Comparison of ENCODE assay signal across 30 mouse cellular contexts in the genomic region with DNA sequence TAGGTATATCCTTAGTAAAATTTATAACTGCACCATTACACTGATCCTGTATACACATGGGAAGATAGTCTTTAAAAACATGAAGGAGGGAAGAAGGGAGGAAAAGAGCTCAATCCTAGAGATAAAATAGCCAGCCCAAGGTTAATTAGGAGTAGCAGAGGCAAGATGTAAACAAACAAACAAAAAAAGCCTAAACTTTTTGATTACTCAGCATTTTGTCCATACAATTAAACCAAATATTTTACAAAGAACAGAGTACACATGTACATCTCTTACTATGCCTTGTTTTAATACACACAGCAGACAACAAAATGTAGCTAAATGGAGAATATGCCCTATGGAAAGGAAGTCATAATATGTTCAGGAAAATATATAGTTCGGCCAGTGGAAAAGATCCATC.
"Had no signal": no experiment of that assay in that cellular context is flagged by ENCODE, and none has a peak within 500 bp of the region (broad histone marks: within the 10 kb centered on the region; RNA-seq: fewer than 3 reads in every experiment).

No protein-coding gene starts in this region.

- H3K9me3 ChIP-seq: limb, embryonic 10.5 days; limb, embryonic 12.5 days; limb, embryonic 13.5 days; limb, embryonic 15.5 days; liver, embryonic 12.5 days; liver, embryonic 13.5 days; liver, embryonic 15.5 days; lung, embryonic 15.5 days; megakaryocyte, embryonic 14.5 days; midbrain, embryonic 10.5 days; midbrain, embryonic 12.5 days; midbrain, embryonic 13.5 days; midbrain, embryonic 15.5 days; neural tube, embryonic 12.5 days had no signal

- H3K27me3 ChIP-seq: limb, embryonic 12.5 days; limb, embryonic 13.5 days; limb, embryonic 15.5 days; liver, embryonic 12.5 days; liver, embryonic 13.5 days; liver, embryonic 15.5 days; lung, embryonic 15.5 days; megakaryocyte, embryonic 14.5 days; midbrain, embryonic 12.5 days; midbrain, embryonic 13.5 days; midbrain, embryonic 15.5 days; neural tube, embryonic 12.5 days had no signal

- H3K4me1 ChIP-seq: limb, embryonic 10.5 days; limb, embryonic 12.5 days; limb, embryonic 13.5 days; limb, embryonic 15.5 days; liver, embryonic 12.5 days; liver, embryonic 13.5 days; liver, embryonic 15.5 days; lung, embryonic 15.5 days; midbrain, embryonic 10.5 days; midbrain, embryonic 12.5 days; midbrain, embryonic 13.5 days; midbrain, embryonic 15.5 days; neural tube, embryonic 12.5 days had no signal

- H3K9ac ChIP-seq: limb, embryonic 12.5 days; limb, embryonic 13.5 days; limb, embryonic 15.5 days; liver, embryonic 12.5 days; liver, embryonic 13.5 days; liver, embryonic 14.5 days; liver, embryonic 15.5 days; liver, postnatal 0 days; lung, embryonic 14.5 days; lung, embryonic 15.5 days; midbrain, embryonic 12.5 days; midbrain, embryonic 13.5 days; midbrain, embryonic 15.5 days; neural tube, embryonic 12.5 days had no signal

- H3K4me2 ChIP-seq: limb, embryonic 12.5 days; limb, embryonic 13.5 days; limb, embryonic 15.5 days; liver, embryonic 11.5 days; liver, embryonic 12.5 days; liver, embryonic 13.5 days; liver, embryonic 15.5 days; lung, embryonic 14.5 days; lung, embryonic 15.5 days; midbrain, embryonic 11.5 days; midbrain, embryonic 12.5 days; midbrain, embryonic 13.5 days; midbrain, embryonic 15.5 days; neural tube, embryonic 12.5 days had no signal

- H3K36me3 ChIP-seq: limb, embryonic 10.5 days; limb, embryonic 12.5 days; limb, embryonic 15.5 days; liver, embryonic 13.5 days; liver, embryonic 15.5 days; lung, embryonic 15.5 days; midbrain, embryonic 15.5 days; neural tube, embryonic 12.5 days had no signal

- DNase-seq: left cerebral cortex, postnatal 4 days; liver; liver, embryonic 13.5 days; liver, postnatal 0 days; lung, adult 18-20 months; lung, adult 2 months; lung, embryonic 14.5 days; lung, postnatal 10 days; lung, postnatal 14 days; lung, postnatal 36 days; lung, postnatal 4 days; midbrain, embryonic 14.5 days had no signal

- H3K4me3 ChIP-seq: limb, embryonic 10.5 days; limb, embryonic 12.5 days; limb, embryonic 13.5 days; limb, embryonic 15.5 days; liver, embryonic 12.5 days; liver, embryonic 13.5 days; liver, embryonic 15.5 days; lung, embryonic 15.5 days; megakaryocyte, embryonic 14.5 days; midbrain, embryonic 10.5 days; midbrain, embryonic 12.5 days; midbrain, embryonic 13.5 days; midbrain, embryonic 15.5 days; myocyte; neural tube, embryonic 12.5 days had no signal

- H3K27ac ChIP-seq: limb, embryonic 10.5 days; limb, embryonic 12.5 days; limb, embryonic 13.5 days; limb, embryonic 15.5 days; liver, embryonic 12.5 days; liver, embryonic 13.5 days; liver, embryonic 14.5 days; liver, embryonic 15.5 days; lung, embryonic 15.5 days; macrophage; midbrain, embryonic 10.5 days; midbrain, embryonic 12.5 days; midbrain, embryonic 13.5 days; midbrain, embryonic 15.5 days; neural tube, embryonic 12.5 days had no signal
